Mouse (Mus musculus): ENCODE data around the gene Adamts3. TPM values are rescaled to one million over a fixed set of nuclear protein-coding genes. Genes with fewer than 3 reads are reported as not detected.

Adamts3 gene
- total RNA-seq, 2 experiments from 2014 or later = 17.6 to 19.3 TPM

DNA sequence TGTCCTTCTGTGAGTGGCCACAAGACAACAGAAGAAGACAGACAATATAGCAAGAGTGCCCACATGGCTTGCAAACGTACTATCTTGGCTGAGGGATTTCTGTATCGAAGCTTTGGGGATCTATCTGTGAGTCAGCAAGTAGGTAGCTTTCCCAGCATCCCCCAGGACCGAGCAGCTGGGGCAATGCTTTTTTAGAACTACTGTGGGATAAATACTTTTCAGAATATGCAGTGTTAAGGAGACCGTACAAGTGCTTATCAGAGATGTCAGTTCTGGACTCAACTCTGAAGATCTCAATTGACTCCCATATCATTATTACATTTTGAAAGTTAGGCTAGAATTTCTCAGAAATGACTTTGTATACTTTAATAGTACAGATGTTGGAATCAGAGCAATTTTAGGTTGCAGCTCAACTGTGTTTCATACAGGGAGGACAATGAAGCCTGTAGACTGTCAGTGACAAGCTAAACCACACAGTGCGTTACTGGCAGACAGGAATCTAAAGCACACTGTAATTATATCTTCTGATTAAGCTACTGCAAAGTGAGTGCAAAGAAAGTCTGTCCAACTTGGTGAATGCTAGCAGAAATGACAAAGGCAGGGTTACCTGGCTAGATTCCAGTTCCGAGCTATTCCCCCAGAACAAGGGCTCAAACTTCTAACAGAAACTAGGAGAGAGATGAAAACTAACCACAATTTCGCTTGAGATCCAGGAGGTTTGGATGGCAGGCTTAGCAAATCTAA is 171.8 kb downstream of the Adamts3 start:
- no peak for DNase-seq (ENCODE audit: low spot score in 2 of 2)

GRCm38 (mm10) chr5:89709459-89709858 is 173.7 kb downstream of the Adamts3 start:
- no peak for DNase-seq (ENCODE audit: low spot score in 2 of 2)

DNA sequence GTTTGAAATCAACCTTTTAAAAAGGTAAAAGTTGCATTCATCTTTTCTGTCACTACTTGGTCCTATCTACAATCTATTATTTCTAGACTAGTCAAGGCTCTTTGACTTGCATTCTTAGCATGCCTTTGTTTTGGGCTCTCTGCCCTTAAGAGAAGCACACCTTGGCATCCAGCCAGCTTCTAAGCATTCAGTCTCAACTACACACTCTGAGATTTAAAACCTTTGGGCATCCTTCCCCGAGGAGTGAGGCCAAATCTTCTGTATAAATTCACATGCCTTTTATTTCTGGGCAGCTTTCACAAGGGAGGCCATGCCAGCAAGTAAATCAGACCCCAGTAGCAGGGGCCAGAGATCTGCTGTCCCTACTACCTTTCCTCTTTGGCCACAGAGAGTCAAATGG is 178.9 kb downstream of the Adamts3 start:
- DNase-seq (ENCODE audit: low spot score in 2 of 2) = no peak

GRCm38 (mm10) chr5:89701241-89702007 is 181.7 kb downstream of the Adamts3 start:
- DNase-seq (ENCODE audit: low spot score in 2 of 2) = peak; percentile 43 to 68

DNA sequence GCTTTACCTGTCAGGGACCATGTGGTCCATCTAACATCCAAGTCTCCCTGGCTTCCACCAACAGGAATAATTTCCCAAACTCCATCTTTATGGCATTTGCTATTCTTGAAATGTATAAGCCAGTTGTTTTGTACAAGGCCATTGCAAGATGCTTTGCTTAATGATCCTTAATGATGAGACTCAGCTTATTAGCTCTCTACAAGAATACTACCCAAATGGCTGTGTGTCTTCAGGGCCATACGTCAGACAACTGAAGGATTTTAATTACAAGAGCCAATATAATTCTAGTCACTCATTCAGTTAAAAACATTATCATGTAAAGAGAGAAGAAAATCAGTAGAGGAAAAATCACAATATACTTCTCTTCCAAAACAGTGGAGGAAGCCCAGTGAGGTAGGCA is 195.3 kb downstream of the Adamts3 start:
- DNase-seq (ENCODE audit: low spot score in 2 of 2) = no peak

DNA sequence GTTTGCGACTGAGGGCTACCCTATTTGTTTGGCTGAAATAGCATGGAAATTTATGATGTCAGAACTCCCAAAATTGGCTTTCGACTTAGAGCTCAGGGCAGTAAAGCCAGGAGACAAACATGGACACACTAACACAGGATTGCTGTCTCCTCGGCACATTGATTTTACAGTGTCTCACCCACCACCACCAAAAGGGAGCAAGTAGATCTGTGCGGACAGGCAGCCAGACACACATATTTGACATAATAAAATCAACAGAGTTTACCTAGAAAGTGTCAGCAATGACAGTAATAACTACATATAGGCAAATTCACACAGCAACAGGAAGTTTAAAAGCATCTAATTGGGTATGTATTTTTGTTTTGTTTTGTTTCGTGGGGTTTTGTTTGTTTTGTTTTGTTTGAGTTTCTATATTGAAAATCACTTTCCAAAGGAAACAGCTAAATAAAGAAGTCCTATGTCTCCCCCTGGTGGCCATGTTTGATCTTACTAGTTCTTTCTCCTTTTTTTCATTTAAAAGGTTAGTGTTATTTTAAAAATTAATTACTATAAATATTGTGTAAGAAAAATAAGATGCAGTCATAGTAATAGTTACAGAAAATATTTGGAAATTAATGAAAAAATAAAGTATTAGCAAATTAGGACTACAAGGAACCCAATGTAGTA is 203.1 kb downstream of the Adamts3 start:
- peak; percentile 33 to 74 for DNase-seq (ENCODE audit: low spot score in 2 of 2)

DNA sequence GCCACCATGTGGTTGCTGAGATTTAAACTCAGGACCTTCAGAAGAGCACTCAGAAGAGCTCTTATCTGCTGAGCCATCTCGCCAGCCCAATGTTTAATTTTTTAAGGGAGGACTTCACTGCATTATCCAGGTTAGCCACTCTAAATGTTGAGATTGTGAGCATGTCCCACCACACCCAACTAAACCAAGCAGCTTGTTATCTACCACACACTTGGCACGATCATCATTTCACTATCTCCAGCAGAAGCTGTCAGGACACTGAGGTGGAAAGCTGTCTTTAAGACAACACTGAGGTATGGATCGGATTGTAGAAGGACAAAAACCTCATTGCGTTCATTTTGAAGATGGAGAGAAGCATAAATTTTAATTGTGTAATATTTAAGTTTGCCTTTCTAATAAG is 205.0 kb downstream of the Adamts3 start:
- DNase-seq (ENCODE audit: low spot score in 2 of 2) = no peak

GRCm38 (mm10) chr5:89674066-89674848 is 208.9 kb downstream of the Adamts3 start:
- DNase-seq (ENCODE audit: low spot score in 2 of 2) = no peak

GRCm38 (mm10) chr5:89672950-89673349 is 210.2 kb downstream of the Adamts3 start:
- DNase-seq (ENCODE audit: low spot score in 2 of 2) = no peak

GRCm38 (mm10) chr5:89654327-89654726 is 228.8 kb downstream of the Adamts3 start:
- no peak for DNase-seq (ENCODE audit: low spot score in 2 of 2)

DNA sequence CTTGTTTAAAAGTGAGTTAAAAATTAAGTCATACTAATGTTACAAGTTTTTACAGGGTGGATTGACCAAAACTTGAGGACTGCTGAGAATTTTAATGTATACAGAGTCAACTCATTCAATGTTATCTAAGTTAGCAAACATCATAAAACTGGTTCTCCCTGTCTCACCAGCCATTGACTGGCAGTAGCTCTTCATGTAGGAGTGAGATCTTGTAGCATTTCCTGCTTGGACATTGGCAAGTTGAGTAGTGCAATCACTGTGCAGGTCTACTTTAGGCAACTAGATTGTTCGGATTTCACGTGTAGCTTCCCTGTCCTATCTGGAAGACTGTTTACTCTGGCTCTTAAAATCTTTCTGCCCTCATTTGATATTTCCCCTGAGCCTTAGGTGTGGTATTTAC is 229.3 kb downstream of the Adamts3 start:
- no peak for DNase-seq (ENCODE audit: low spot score in 2 of 2)

DNA sequence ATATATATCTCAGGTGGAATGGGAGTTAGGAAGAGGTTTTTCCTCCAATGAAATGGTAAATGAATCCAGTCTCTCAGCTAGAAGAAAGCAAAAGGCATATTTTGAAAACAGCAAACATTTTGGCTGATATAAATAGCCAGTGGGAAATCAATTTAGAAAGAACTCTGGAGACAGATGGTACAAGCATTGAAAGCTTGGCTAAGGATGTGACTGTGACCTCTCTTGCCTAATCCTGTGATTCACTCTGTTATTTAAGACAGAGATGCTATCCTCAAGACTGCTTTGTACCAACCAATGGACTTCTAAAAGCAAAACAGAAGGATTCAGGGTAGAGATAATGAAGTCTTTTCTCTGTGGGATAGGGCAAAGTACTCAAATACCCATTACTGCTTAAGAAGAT is 236.2 kb downstream of the Adamts3 start:
- no peak for DNase-seq (ENCODE audit: low spot score in 2 of 2)

- no peak for DNase-seq (ENCODE audit: low spot score in 2 of 2)
Observed at GRCm38 (mm10) chr5:89635434-89635833, 247.7 kb downstream of the Adamts3 start.

GRCm38 (mm10) chr5:89631599-89631998 is 251.5 kb downstream of the Adamts3 start:
- DNase-seq (ENCODE audit: low spot score in 2 of 2) = peak; percentile 39 to 50

Data from left cerebral cortex, adult 18-20 months (tissue).